Mouse (Mus musculus) gastrocnemius, adult 8-10 months (tissue): ENCODE measurements around the gene Ipo5. TPM values are rescaled to one million over a fixed set of nuclear protein-coding genes. Genes with fewer than 3 reads are reported as not detected.

Experiments used
- DNase-seq, 2 experiments: peaks; one replicate each; pipeline ENCODE4 v3.0.0; 2022; ENCODE audit warnings: low spot score in 2 of 2
- total RNA-seq, 4 experiments: library from RNA; stranded (reverse); gene quantifications; 2 replicates each; pipeline ENCODE4 v1.2.4; 2022

The Ipo5 gene
- total RNA-seq, result 100 to 1,000 TPM; 124 to 128 (median 124) TPM

GRCm38 (mm10) chr14:120910733-120911324 lies at the start of gene Ipo5:
Gene Ipo5, plus strand, starts transcription at chr14:120911224.
- peak; percentile 92 to 95 for DNase-seq

- DNase-seq, result no peak
Observed at GRCm38 (mm10) chr14:120863205-120863604, 47.8 kb upstream of the Ipo5 start.

GRCm38 (mm10) chr14:120864896-120865295 lies 46.1 kb upstream of the Ipo5 start:
- no peak for DNase-seq

- DNase-seq, result no peak
Observed at GRCm38 (mm10) chr14:120866573-120866972, 44.5 kb upstream of the Ipo5 start.

GRCm38 (mm10) chr14:120867121-120867520 lies 43.9 kb upstream of the Ipo5 start:
- no peak for DNase-seq

- peak in 1 of 2 experiments; percentile 7 for DNase-seq
Observed at GRCm38 (mm10) chr14:120868494-120868893, 42.5 kb upstream of the Ipo5 start.

- no peak for DNase-seq
Observed at GRCm38 (mm10) chr14:120870736-120871135, 40.3 kb upstream of the Ipo5 start.

GRCm38 (mm10) chr14:120874397-120874796 lies 36.6 kb upstream of the Ipo5 start:
- DNase-seq, result no peak

GRCm38 (mm10) chr14:120875144-120875543 lies 35.9 kb upstream of the Ipo5 start:
- DNase-seq, result no peak

GRCm38 (mm10) chr14:120875811-120876388 lies 35.1 kb upstream of the Ipo5 start:
- DNase-seq, result no peak

- no peak for DNase-seq
Observed at GRCm38 (mm10) chr14:120877147-120877546, 33.9 kb upstream of the Ipo5 start.

GRCm38 (mm10) chr14:120879026-120879425 lies 32.0 kb upstream of the Ipo5 start:
- no peak for DNase-seq

GRCm38 (mm10) chr14:120880601-120881000 lies 30.4 kb upstream of the Ipo5 start:
- DNase-seq, result no peak

- no peak for DNase-seq
Observed at GRCm38 (mm10) chr14:120881054-120881453, 30.0 kb upstream of the Ipo5 start.

- DNase-seq, result no peak
Observed at GRCm38 (mm10) chr14:120888681-120889080, 22.3 kb upstream of the Ipo5 start.

GRCm38 (mm10) chr14:120892369-120892768 lies 18.7 kb upstream of the Ipo5 start:
- DNase-seq, result no peak

- no peak for DNase-seq
Observed at GRCm38 (mm10) chr14:120896613-120897012, 14.4 kb upstream of the Ipo5 start.

GRCm38 (mm10) chr14:120898876-120899275 lies 12.1 kb upstream of the Ipo5 start:
- no peak for DNase-seq

GRCm38 (mm10) chr14:120909396-120909795 lies 1.6 kb upstream of the Ipo5 start:
- no peak for DNase-seq

GRCm38 (mm10) chr14:120910320-120910719 lies 704 bp upstream of the Ipo5 start:
- DNase-seq, result no peak

GRCm38 (mm10) chr14:120911388-120911901 lies 421 bp downstream of the Ipo5 start:
- peak in 1 of 2 experiments; percentile 6 for DNase-seq

- no peak for DNase-seq
Observed at GRCm38 (mm10) chr14:120912090-120912710, 1.2 kb downstream of the Ipo5 start.

- DNase-seq, result no peak
Observed at GRCm38 (mm10) chr14:120912916-120913315, 1.9 kb downstream of the Ipo5 start.
